Mouse (Mus musculus) activated CD4-positive, CD25-positive, alpha-beta regulatory T cell, adult 4 months (primary cell): Measurements from ENCODE around the gene Pcbp4. TPM values are rescaled to one million over a fixed set of nuclear protein-coding genes. Genes with fewer than 3 reads are reported as not detected.
"Not testable (repeated sequence)": the region's sequence is repeated elsewhere in the genome, so short reads cannot be mapped to it uniquely, and the experiment has no call there.

Source experiments
- ATAC-seq: one replicate; pipeline ENCODE4 v1.8.0; 2017
- polyA plus RNA-seq, 2 experiments: library from polyadenylated mRNA; unstranded; fragments of 100-300 nt; shearing (Covaris generic); gene quantifications; one replicate each; pipeline ENCODE4 v1.2.1; 2017

The Pcbp4 gene
- polyA plus RNA-seq, 2 experiments from 2014 or later, result 4.5 to 4.8 TPM

DNA sequence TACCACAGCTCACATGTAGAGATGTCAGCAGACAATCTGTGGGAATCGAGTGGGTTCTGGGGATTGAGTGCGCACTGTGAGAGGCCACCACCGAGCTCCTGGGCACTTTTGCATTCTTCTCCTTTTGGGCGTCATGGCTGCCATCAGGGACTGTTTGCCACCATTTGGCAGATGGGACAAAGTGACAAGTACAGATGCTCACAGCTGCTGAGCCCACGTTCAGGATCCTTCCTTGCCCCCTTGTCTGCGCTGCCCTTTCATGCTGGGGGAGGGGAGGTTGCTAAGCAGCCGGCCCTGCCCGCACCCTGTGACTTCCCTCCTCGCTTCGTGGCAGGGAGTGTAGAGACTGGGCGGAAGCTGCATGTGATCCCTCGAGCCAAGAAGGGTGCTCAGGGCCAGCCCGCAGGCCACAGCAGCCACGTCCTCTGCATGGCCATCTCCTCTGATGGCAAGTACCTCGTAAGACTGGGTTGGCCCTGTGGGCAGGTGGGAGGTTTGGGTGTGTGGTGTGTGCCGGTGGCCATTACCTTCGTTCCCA is 29.6 kb downstream of the Pcbp4 start:
- no peak for ATAC-seq

DNA sequence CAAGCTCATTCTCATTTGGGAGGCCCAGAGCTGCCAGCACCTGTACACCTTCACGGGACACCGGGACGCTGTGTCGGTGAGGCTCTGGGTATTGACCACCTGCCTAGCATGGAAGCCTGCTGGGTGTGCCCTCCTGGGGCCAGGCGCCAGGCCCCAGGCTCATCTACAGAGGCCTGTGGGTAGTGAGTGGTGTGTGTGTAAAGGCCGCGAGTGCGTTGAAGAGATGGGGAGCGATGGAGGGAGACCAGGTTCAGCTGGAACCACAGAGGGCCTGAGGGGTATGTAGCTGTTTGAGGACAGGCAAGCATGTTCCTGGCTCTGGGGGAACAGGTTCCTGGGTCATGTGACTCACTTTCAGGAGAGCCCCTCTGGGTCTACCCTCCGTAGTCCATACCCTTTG is 30.0 kb downstream of the Pcbp4 start:
- no peak for ATAC-seq

DNA sequence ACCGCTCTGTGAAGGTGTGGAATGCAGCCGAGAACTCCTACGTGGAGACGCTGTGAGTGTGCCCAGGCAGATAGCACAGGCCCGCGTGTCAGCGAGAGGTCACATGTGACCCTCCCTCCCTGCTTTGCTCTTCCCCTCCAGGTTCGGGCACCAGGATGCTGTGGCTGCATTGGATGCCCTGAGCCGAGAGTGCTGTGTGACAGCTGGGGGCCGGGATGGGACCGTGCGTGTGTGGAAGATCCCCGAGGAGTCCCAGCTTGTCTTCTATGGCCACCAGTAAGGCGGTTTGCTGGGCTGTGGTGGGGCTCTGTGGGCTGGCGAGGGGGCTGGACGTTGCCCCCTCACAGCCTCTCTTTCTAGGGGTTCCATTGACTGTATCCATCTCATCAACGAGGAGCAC is 30.5 kb downstream of the Pcbp4 start:
- no peak for ATAC-seq

DNA sequence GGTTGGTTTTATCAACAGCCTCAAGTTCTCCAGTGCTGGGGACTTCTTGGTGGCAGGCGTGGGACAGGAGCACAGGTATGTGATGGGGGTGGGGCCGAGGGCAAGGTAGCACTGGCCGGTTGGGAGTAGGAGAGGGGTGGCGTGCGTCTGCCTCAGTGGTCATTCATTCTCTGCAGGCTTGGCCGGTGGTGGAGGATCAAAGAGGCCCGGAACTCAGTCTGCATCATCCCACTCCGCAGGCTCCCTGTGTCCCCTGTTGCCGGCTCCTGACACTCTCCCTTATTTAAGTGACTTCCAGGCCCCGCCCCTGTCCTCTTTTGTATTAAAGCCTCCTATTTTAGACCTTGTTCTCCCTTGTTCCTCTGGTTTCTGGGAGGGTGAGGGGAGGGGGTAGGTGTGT is 32.0 kb downstream of the Pcbp4 start:
- no peak for ATAC-seq

DNA sequence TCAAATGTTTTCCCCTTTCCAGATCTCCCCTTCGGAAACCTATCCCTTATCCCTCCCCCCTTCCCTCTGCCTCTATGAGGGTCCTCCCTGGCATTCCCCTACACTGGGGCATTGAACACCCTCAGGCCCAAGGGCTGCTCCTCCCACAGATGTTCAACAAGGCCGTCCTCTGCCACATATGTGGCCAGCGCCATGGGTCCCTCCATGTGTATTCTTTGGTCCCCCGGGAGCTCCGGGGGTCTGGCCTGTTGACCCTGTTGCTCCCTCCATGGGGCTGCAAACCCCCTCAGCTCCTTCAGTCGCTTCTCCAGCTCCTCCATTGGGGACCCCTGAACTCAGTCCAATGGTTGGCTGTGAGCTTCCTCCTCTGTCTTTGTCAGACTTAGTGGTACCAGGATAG is 34.5 kb downstream of the Pcbp4 start:
- not testable (repeated sequence) for ATAC-seq

DNA sequence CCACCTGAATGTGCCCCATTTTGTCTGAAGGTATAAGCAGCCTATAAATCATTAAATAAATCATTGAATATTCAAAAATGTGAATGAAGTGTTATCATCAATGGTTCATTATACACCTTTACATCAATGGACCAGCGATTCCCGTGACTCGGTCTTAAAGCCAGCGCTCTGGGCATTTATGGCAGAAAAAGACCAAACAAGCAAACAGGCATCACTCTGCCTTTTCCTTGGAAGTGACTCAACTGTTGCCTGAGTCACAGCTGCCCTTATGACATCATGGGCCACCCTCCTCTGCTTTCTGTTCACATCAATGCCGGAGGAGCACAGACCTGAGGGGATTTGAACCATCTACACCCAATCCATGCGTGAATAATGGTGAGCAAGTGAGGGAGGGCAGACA is 46.6 kb downstream of the Pcbp4 start, which contains the start of gene Iqcf1:
TSS of gene Iqcf1 (plus strand) at position 301 of the 400 bp plus-strand sequence.
- ATAC-seq, result no peak

DNA sequence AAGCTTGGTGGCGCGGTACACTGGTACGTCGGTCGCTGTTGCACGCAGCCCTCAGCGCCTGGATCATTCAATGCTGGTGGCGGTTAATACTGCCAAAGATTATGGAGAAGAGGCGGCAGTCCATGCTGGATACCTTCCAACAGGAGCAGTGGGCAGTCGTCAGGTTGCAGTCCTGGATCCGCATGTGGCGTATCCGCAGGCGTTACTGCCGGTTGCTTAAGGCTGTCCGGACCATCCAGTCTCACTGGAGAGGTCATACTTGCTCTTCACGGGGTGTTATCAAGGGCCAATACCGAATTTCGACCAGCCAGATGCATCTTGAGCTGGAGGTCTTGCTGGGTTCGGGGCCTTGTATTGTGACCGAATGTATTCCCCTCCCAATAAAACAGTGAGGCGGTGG is 48.8 kb downstream of the Pcbp4 start:
- no peak for ATAC-seq

DNA sequence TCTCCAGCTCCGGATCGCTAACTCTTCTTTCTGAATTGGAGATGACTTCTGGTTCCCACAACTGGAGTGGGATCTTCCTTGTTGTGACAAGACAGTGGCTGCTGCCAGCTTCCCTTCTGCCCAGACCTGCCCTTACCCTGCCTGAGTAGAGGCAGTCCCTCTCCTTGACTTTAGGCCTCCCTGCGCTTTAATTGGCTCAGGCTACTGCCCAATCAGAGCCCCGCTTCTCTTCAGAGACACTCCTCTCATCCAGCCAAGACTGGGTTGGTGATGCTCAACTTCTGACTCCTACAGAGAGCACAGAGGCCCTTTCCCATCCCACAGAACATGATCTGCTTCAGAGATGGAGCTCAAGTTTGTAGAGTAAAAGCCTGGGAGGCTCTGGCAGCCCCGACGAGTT is 51.2 kb downstream of the Pcbp4 start:
- no peak for ATAC-seq

DNA sequence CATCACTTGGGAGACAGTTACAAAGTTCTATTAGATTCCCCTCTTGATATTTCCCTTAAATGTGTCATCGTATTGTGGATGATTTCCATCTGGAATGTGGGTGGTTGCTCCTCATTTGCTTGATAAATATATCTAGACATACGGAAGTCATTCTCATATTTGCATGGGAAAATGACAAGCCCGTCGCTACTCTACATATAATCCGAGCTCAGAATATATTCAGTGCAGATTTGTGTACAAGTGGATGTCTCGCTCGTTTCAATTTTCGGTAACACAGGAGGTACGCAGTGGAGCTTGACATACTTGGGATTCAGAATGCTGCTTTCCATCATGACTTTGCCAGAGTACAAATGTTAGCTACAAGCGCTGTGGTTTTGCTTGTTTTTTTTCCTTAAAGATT is 56.3 kb downstream of the Pcbp4 start:
- ATAC-seq, result no peak

DNA sequence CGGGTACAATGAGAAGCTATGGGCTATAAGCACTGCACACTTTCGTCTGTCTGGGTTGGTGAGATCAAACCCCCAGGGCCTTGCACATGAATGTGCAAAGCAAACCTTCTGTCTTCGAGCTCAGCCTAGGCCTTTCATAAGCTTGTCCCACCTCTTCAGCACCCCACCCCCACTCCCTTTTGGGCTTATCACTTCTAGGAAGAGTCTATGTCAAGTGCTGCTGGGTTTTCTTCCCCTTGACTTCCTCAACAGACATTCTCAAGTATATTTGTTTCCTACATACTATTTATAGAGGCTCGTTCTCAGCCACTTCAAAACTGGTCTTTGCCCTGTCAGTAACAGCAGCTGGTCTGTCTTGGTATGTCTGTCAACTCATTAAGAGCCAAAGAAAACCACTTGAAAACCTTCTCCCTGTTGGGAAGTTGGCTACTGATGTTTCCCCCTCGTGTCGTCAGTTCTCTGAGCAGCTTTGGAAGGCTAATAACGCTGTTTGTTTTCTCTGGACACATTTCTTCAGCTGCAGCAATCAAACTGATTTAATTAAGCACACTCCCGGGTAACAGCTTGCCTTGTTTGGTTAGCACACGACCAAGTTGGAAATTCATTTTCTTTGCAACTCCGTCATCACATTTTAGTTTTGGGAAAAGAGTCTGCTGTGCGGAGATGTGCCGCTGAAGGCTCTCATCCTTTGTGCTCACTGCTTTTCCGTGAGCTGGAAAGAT is 59.8 kb downstream of the Pcbp4 start:
- ATAC-seq, result no peak

DNA sequence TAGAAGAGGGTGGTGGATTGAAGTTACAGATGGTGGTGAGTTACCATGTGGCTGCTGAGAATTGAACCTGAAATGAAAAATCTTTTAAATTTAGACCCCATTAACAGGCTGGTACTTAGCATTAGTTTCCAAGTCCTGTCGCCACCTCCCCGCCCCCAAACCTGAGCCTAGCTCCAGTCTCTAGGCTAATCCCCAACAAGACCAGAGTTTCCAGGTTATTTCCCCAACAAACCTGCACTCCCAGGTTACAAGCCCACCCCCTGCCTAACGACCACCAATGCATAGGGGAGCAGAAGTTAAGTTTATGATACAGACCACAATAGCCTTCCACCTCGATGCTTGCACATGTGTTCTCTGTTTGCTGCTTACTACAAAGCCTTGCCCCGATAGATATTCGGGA is 60.5 kb downstream of the Pcbp4 start:
- ATAC-seq, result no peak

Other genes starting within 250 kb of the Pcbp4 start
- gene Tlr9, start 230.7 kb upstream of the Pcbp4 start, polyA plus RNA-seq, result under 1 TPM in 1 of 2 experiments, not detected in 1; 0.13 TPM
- gene Alas1, start 204.6 kb upstream of the Pcbp4 start, polyA plus RNA-seq, result 10 to 100 TPM; 37.8 to 65.0 TPM
- 10 to 100 TPM in 1 of 2 experiments, 1 to 10 TPM in 1; 7.9 to 13.5 TPM for gene Poc1a, start 172.2 kb upstream of the Pcbp4 start, polyA plus RNA-seq
- gene Dusp7, start 84.7 kb upstream of the Pcbp4 start, polyA plus RNA-seq, result 10 to 100 TPM; 16.7 to 20.0 TPM
- gene Rpl29, start 23.8 kb upstream of the Pcbp4 start, polyA plus RNA-seq, result 1,000 to 10,000 TPM; 1,290 to 1,880 TPM
- 1 to 10 TPM; 9.3 to 10.0 TPM for gene Acy1, start 15.0 kb upstream of the Pcbp4 start, polyA plus RNA-seq
- gene Abhd14b, start 5.8 kb upstream of the Pcbp4 start, polyA plus RNA-seq, result 10 to 100 TPM in 1 of 2 experiments, 1 to 10 TPM in 1; 8.1 to 10.1 TPM
- gene Abhd14a, start 5.6 kb upstream of the Pcbp4 start, polyA plus RNA-seq, result 10 to 100 TPM; 12.7 to 13.0 TPM
- gene Gpr62, start 12.6 kb downstream of the Pcbp4 start, polyA plus RNA-seq, result not detected
- 10 to 100 TPM; 23.1 to 33.9 TPM for gene Rrp9, start 22.7 kb downstream of the Pcbp4 start, polyA plus RNA-seq
- 10 to 100 TPM; 36.0 to 48.1 TPM for gene Parp3, start 23.7 kb downstream of the Pcbp4 start, polyA plus RNA-seq
- not detected for gene Iqcf1, start 46.7 kb downstream of the Pcbp4 start, polyA plus RNA-seq
- not detected for gene Iqcf5, start 61.3 kb downstream of the Pcbp4 start, polyA plus RNA-seq
- gene Iqcf3, start 108.3 kb downstream of the Pcbp4 start, polyA plus RNA-seq, result not detected
- not detected for gene Iqcf4, start 117.7 kb downstream of the Pcbp4 start, polyA plus RNA-seq
- not detected for gene Iqcf6, start 173.3 kb downstream of the Pcbp4 start, polyA plus RNA-seq
- gene Grm2, start 202.8 kb downstream of the Pcbp4 start, polyA plus RNA-seq, result under 1 TPM in 1 of 2 experiments, not detected in 1; 0.16 TPM
- 10 to 100 TPM; 32.2 to 35.0 TPM for gene Tex264, start 232.6 kb downstream of the Pcbp4 start, polyA plus RNA-seq